Mouse (Mus musculus) embryonic fibroblast, embryonic 13.5 days (primary cell): ENCODE data around the gene Esrrb.

Source experiments
- CTCF ChIP-seq: IDR thresholded peaks from 2 replicates; pipeline ENCODE4 v1.5.1; 2011; ENCODE audit warnings: mild to moderate bottlenecking, control low read depth, low read length, moderate library complexity, borderline replicate concordance; ENCODE audit not compliant: insufficient read depth
- POLR2A ChIP-seq: IDR thresholded peaks from 2 replicates; pipeline ENCODE4 v1.6.1; 2011; ENCODE audit warnings: low read depth, mild to moderate bottlenecking, control low read depth, low read length, moderate library complexity

DNA sequence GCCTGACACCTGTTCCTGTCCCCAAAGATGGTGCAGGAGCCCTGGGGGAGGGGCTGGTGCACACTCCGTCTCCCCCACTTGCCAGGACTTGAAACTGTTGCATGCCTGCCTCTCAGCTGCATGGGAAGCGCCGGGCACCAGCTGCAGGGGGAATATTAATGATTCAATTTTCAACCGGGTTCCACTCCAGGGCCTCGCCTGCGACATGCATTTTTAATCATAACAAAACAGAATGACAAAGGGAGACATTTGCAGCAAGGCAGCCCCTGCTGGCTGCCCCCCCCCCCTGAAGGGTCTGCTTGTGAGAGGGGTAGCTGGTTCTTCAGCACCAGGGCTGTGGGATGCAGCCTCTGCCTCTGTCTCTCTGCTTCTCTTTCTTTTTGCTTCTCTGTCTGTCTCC is 22.9 kb downstream of the Esrrb start:
- TF ChIP-seq CTCF (no peak), POLR2A (no peak)
